Mouse (Mus musculus): Measurements from ENCODE around the gene Cdc42.

GRCm38 (mm10) chr4:137345790-137346189 is 11.7 kb downstream of the Cdc42 start:
- no peak for TF ChIP-seq CTCF (IDR thresholded peaks at IDR 0.05; ENCODE audit: low read depth)
- no peak for TF ChIP-seq EP300 (IDR thresholded peaks at IDR 0.05; ENCODE audit: low read depth)

Data from liver, embryonic 14.5 days (tissue).